Mouse (Mus musculus) erythroid progenitor cell, adult 5-6 weeks (primary cell): ENCODE data around the gene Dtnbp1. TPM values are rescaled to one million over a fixed set of nuclear protein-coding genes. Genes with fewer than 3 reads are reported as not detected.

ENCODE experiments used
- ATAC-seq: replicated peaks from 2 replicates; pipeline ENCODE4 v1.8.0; 2016; ENCODE audit warnings: moderate number of reproducible peaks, mild to moderate bottlenecking, moderate TSS enrichment, inconsistent platforms; ENCODE audit not compliant: poor library complexity, low FRiP score, severe bottlenecking
- total RNA-seq, 2 experiments: library from RNA; stranded (forward) in 1 of 2; stranded (reverse) in 1 of 2; fragments of 150-400 nt in 1 of 2; fragments of 186-747, 209-891 nt in 1 of 2; gene quantifications; 2 replicates each; pipeline versions ENCODE4 v1.2.3 to v1.2.4; 2015 to 2017; ENCODE audit warnings: low replicate concordance in 2 of 2

Dtnbp1 gene
- total RNA-seq, 2 experiments from 2014 or later, result 14.3 to 34.4 TPM

DNA sequence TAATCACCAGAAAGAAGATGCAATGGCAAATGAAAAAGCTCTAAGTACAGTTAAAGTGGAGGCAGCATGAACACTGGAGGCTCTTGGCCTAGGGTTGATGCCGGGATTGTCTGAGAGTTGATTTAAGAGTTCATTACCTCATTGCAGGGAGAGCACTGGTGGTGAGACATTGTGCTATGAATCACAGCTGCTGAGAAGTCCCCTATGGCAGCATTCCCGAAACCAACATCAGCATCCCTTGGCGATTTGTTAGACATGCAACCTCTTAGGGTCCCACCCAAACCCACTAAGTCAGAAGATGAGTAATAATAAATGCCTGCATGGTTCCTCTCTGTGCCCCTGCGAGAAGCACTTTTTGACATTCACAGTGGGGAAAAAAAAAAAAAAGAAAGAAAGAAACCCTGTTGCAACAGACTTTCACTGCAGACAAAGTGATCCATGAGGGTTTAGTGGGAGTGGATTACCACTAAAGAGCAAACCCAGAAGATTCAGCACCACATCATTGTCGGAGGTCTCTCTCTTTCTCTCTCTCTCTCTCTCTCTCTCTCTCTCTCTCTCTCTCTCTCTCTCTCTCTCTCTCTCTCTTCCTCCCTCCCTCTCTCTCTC lies 3.1 kb upstream of the Dtnbp1 start:
- ATAC-seq, result no peak

DNA sequence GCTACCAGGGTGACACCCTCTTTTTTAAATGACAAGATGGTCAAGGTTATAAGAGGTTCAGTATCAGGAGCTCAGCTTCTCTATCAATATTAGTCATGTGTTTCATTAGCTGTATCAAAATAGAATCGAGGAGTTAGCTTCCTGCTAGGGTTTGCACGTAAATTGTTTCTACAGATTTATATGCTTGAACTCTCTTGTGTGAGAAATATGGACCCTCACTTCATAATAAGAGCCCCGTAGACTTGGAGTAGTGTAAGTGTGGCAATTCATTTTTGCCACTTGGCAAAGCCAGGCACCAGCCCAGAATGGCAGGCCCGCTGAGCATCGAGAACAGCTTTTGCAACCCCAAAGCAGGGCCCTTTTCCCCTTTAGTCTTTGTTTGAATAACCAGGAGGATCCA lies 1.1 kb upstream of the Dtnbp1 start:
- ATAC-seq, result no peak

DNA sequence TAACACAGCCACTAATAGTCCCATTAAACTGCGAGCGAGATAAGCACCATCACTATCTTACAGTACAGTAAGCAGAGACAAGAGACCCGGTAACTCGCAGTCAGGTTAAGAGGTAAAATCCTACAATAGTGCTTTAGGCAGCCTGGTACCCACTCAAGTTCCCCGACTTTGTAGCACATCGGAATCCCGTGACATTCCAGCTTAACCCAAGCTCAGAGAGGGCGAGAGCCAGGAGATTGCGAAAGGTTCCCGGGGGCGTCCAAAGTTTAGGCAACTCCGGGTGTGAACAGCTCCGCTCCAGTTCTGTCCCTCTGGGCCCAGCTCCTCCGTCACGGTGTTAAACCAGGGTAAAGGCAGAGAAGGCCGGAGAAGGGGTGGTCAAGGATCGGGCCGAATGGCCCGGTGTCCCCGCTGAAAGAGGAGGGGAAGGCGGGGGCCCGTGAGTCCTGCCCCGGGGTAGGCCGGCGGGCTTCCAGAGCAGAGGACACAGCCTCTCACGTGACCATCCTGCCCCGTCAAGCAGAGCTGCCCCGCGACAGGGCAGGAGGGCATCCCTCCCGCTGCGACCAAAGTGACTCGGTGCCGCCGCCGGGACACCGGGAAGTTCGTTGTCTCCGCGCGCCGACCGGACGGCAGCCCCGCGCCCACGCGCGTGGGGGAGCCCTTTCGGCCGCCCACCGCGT lies 578 bp downstream of the Dtnbp1 start:
- peak; percentile 78 for ATAC-seq

DNA sequence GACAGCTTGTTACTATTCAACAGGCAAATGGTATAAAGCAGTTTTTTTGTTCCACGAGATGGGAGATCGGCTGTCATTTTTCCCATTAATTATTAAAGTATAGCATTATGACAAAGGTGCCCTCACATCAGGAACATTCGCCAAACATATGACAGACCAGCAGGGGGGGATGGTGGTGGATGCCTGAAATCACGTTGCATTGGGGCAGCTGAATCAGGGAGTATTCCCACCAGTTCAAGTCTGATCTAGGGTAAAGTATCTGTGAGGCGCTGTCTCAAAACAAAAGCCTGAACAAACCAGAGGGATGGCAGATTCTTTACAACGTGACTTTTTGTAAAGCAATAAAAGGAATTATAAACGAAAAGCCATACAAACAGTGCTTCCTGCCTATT lies 1.1 kb downstream of the Dtnbp1 start:
- ATAC-seq, result peak; percentile 47; the same call in 1 of the 2 replicates

DNA sequence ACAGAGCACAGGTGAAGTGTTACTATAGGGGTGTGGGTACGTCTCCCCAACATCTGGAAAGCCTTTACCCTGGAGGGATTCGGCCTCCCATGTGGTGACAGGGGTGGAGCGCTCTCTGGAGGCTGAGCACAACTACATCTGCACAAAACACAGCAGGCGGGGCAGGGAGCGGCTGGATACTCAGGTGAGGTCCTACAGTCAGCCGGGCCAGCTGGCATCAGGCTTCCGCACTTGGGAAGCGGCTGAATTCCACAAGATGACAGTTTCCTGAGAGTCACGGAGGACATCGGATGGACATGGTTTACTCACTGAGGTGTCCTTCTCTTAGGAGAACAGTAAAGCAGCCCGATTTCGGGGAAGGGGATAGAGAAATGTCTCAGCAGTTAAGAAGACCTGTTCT lies 2.7 kb downstream of the Dtnbp1 start:
- ATAC-seq, result no peak

DNA sequence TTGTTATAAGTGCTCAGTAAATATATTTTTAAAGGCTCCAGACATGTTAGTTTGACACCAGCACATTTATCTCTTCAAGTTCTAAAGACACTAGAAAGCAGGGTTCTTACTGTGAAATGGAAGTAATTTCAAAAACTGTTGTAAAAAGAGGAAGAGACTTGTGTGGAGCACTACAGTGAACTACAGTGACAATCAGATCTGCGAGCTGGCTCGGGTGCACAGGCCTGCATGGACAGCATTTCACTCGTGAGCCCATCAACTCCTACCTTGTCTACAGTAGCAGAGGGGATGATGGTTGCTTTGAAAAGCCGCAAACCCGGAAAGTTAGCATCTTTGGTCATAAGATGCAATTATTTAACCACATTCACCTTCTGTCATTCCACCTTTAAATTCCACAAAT lies 5.6 kb downstream of the Dtnbp1 start:
- no peak for ATAC-seq

DNA sequence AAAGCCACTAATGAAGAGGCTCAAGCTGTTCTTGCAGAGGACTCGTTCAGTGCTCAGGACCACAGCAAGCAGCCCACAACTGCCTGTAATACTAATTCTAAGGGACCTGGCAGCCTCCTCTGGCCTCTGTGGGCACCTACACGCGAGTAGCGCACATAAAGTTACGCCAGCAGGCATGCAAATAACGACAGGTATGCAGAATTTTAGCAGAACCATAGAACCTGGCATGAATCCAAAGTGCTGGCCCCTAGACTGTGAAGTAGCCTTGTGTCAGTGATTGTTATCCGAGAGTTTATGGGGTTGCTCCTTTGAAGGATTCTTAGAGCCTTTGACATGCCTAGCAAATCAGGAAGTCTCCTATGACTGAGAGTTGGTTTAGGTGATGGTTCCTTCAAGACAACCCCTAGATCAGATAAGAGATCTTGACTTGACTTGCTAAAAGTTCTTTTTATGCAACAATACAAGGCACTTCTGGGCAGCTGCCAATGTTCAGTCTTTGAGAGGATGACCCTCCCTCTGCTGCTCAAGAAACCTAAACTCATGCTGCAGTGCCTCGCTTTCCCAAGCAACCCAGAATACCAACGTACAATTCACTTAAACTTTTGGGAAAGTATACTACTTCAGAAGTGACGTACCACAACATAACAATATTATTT lies 9.3 kb downstream of the Dtnbp1 start:
- no peak for ATAC-seq

DNA sequence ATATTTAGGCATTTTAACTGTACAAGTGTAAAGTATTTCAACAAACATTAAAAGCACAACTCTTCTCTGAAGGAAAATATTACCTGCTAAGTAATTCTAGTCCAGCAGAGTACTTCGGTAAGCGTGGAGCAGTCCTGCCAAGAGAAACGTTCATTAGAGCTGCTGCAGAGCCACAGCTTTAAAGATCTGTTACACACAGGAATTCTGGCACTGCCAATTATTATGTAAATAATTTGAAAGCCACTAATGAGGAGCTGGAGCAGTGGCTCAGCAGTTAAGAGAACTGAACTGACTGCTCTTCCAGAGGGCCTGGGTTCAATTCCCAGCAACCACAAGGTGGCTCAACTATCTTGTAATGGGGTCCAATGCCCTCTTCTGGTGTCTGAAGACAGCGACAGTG lies 10.0 kb downstream of the Dtnbp1 start:
- ATAC-seq, result no peak

DNA sequence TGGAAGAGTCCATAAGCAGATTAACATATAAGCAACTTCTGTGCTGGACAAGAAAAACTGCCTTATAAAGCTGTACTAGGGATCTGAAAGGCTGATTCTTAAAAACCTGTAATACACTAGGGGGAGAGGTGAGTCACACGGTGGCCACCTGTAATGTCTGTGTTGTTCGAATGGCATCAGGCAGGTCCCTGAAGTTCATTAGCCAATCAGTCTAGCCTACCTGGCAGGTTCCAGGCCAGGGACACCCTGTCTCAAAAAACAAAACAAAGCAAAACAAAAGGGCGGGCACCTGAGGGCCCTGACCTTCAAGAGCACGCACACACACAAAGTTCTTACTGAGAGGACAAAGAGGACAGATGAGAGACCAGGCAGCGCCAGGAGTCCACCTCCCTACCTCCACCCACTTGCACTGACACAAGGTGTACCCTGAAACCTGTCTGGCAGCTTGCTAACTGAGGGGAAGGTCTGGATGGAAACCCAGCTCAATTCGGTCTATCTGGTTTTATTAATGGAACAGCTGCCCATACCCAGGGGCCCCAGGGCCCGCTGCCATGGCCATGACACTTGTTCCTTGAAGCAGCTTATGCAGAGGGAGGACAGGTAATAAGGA lies 11.8 kb downstream of the Dtnbp1 start:
- ATAC-seq, result no peak

DNA sequence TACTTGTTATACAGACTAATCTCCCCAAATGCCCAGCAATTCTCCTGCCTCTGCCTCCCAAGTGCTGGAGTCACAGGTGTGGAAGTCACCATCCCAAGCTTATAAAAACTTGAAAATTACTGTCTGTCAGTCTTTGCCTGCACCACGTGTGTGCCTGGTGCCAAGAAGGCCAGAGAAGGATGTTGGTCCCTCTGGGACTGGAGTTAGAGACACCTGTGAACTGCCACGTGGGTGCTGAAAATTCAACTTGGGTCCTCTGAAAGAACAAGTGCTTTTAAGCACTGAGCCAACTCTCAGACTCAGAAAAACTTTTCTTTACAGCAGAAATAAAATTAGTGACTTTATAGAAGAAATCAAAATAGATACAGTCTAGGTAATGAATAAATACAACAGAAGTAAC lies 15.6 kb downstream of the Dtnbp1 start:
- no peak for ATAC-seq

DNA sequence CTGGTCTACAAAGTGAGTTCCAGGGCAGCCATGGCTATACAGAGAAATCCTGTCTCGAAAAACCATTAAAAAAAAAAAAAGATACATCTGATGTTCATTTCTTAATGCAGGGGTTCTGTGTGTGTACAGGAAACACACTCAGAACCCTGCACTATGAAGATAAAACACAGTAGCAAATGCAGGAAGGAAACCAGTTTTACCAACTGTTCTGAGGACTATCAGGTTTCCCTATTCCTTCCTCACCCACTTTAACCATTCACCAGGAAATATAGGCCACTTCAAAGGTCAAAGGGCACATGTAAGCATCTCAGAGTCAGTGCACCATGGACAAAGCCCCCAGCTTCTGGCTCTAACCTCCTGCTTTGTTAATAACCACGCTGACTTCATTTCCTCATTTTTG lies 16.6 kb downstream of the Dtnbp1 start:
- no peak for ATAC-seq

DNA sequence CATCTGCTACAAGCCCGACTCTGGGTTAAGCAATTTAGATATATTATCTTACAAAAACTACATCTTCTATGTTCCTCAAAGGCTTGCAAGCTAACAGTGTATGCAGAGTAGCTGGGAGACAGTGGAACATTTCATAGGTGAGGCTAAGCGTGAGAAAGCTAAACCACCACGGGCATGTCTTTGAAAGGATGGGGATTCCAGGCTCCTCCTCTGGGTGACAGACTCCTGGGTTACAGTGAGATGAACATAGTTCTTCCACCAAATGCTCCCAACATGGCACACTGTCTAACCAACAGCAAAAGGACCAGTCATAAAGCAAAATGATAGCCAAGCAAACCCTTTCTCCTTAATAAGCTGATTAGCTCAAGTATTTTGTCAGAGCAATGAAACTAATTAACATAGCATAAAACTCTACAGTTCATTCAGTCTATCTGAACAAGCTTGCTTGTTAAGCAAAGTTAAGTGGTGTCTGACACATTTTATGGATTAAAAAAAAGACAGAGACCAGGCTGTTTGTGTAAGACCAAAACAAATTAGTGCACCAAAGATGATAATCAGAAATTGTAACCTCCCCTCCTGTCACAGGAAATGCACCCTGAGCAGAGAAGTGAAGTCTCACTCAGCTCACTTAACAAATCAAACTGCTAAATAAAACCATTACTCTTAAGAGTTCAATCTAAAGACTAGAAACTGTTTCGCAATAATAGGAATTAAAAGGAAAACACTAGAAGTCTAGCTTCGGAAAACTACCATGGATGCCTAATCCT lies 18.1 kb downstream of the Dtnbp1 start:
- no peak for ATAC-seq

DNA sequence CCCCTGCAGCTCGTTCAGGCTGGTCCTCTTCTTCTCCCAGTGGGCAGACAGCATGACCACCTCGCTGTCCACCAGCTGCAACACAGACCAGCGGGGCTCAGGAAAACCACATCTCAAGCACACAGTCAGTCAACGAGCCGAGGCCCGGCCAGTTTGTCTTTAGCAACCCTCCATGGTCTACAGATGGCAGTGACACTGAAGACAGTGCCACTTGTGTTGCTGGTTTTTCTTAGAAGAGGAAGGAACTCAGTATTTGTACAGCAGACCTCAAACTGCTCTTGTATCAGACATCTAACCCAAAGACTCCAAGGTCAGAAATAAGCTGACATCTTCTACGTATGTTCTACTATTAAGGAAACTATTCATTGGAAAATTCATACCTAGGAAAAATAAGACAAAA lies 19.1 kb downstream of the Dtnbp1 start:
- ATAC-seq, result no peak

DNA sequence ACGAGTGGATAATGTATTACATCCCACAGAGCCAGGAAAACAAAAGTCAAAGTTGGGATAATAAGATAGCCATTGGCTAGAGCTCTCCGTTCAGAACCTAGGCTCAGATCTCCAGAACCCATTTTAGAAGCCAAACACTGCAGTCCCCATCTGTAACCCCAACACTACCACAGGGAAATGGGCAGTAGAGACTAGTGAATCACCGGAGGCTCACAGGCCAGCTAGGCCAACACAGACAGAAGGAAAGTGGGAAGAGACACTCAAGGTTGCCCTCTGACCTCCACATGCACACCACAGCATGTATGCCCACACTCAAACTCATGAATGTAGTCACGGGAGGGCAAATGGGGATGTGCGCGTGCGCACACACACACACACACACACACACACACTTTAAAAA lies 22.5 kb downstream of the Dtnbp1 start:
- ATAC-seq, result no peak

DNA sequence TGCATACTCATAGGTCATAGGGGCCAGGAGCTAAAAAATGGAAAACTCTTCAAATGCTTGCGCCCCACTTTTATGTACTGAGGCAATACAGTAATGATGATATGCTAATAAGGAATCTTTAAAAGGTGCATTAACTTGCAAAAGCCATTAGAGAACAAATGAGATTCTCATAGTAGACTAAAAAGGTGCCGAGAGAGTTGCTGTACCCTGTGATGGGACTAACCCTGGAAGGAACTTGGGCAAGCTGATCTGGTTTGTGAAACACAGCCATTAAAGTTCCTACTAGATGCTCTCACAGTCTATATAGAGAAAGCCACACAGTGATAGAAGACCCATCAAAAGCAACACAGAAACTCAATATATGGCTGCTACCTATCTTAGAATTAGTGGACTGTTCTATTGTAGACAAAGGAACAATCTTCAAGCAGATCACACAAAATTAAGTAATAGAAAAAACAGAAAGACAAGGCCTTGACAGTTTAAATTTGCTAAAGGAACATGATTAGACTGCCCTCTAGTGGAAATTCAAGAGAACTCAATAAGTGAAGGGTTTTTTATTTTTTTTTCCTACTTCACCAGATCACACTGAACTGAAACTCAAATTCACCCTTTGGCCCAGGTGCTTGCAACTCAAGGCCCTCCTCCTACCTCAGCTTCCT lies 24.3 kb downstream of the Dtnbp1 start:
- no peak for ATAC-seq

DNA sequence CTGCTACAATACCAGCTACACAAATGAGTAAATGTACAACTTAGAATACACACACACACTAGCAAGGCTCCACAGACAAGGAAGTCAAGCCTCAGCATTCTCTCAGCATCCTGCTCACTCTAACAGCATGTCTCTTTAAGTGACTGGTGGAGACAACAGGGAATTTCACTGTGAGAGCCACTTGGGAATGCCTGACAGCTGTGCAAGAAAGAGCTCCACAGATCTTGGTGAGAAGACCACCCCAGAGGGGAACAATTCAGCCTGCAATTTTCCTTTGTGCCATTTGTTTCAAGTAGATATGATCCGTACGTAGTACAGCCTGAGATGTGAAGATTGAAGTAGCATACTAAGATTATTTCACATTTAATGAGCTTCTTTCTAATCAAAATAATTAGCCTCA lies 24.9 kb downstream of the Dtnbp1 start:
- no peak for ATAC-seq

DNA sequence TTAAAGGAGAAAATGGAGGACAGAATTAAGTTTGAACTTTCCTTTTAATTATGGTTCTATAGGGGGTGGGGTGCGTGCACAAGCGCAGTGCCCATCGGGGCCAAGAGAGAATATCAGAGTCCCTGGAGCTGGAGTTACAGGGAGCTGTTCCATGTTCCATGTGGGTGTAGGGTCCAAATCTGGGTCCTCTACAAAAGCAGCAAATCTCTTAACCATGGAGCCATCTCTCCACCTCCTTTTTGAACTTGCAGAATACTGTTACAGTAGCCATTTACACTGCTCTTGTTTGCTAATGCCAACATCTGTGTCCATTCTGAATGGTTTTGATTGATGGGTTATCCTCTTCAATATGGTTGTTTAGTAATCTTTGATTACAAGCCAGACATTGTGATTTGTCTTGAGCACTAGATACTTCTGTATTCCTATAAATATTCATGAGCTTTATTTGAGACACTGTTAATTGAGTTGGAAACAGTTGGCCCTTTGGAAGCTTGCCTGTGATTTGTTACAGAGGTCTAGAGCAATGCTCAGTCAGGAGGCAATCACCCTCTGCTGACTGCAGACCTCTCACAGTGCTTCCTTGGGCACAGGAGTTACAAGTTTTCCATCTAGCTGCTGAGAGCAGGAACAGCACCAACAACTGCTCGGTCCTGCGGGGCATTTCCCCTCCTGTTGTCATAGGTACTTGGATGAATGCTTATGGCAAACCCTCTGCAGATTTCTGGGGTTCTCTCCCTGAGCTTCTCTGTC lies 41.2 kb downstream of the Dtnbp1 start:
- no peak for ATAC-seq

DNA sequence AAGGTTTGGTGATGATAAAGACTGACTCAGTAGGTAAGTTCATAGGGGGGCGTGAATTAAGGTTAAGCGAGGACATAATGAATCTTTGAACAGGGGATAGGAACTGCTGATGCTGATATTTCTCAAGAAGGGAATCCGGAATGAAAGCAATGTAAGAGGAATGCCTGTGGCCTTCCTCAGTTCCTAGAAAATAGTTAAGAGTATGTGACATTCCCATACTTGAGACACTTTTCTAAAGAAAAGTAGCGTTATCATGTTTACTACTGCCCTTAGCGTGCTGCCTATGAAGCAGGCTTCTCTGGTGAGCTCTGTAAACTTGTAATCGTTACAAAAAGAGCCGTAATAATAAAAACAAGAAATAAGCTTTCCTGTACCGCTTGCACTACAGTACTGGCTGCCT lies 44.9 kb downstream of the Dtnbp1 start:
- no peak for ATAC-seq

DNA sequence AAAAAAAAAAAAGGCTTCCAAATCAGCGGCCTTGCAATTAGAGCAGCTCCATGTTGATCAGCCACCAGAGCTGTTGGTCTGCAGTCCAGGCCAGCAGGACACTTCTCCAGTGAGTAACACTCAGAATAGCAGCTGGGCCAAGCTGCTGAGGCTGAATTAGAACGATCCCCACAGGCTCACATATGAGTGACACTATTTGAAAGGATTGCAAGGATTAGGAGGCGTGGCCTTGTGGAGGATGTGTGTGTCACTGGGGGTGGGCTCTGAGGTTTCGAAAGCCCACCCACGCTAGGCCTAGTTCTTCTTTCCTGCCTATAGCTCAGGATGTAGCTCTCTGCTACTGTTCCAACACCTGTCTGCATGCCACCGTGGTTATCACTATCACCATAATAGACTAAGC lies 46.2 kb downstream of the Dtnbp1 start:
- no peak for ATAC-seq
